Mouse (Mus musculus) neural tube, embryonic 12.5 days (tissue): ENCODE data around the gene Aanat. TPM values are rescaled to one million over a fixed set of nuclear protein-coding genes. Genes with fewer than 3 reads are reported as not detected.
"Not testable (repeated sequence)": the region's sequence is repeated elsewhere in the genome, so short reads cannot be mapped to it uniquely, and the experiment has no call there.

Experiments used
- ATAC-seq: fragments of 200-750 bp; cut with Nextera tagmentation; 2 replicates; pipeline ENCODE4 v1.8.0; 2017; ENCODE audit warnings: low read depth, mild to moderate bottlenecking, moderate TSS enrichment, moderate library complexity; ENCODE audit not compliant: low FRiP score
- H3K27ac ChIP-seq: fragments of 300-500 bp; sonication (generic); 2 replicates; pipeline ENCODE4 v1.5.1; 2016
- H3K27me3 ChIP-seq: fragments of 300-500 bp; sonication (generic); replicated peaks from 2 replicates; pipeline ENCODE4 v1.6.1; 2016; ENCODE audit warnings: mild to moderate bottlenecking
- H3K36me3 ChIP-seq: fragments of 300-500 bp; sonication (generic); 2 replicates; pipeline ENCODE4 v1.6.1; 2016; ENCODE audit warnings: mild to moderate bottlenecking
- H3K4me1 ChIP-seq: fragments of 300-500 bp; sonication (generic); 2 replicates; pipeline ENCODE4 v1.6.1; 2016
- H3K4me2 ChIP-seq: fragments of 300-500 bp; sonication (generic); replicated peaks from 2 replicates; pipeline ENCODE4 v1.6.1; 2016; ENCODE audit warnings: mild to moderate bottlenecking
- H3K4me3 ChIP-seq: fragments of 300-500 bp; sonication (generic); 2 replicates; pipeline ENCODE4 v1.5.1; 2016
- H3K9ac ChIP-seq: fragments of 300-500 bp; sonication (generic); 2 replicates; pipeline ENCODE4 v1.6.1; 2016; ENCODE audit warnings: mild to moderate bottlenecking
- H3K9me3 ChIP-seq: fragments of 300-500 bp; sonication (generic); 2 replicates; pipeline ENCODE4 v1.6.1; 2016; ENCODE audit warnings: mild to moderate bottlenecking
- WGBS: fragments of 180-500 bp; shearing (Covaris S2); methylation state at CpG from one replicate; pipeline ENCODE4 v1.1.7; 2016; 5-methylcytosine and 5-hydroxymethylcytosine counted together
- polyA plus RNA-seq: library from polyadenylated mRNA; unstranded; fragments of >200 nt; fragmentation: Nextera tagmentation; extraction: Ambion mirVana; gene quantifications from 2 replicates; pipeline ENCODE4 v1.2.1, GENCODE M21; 2016

The Aanat gene
- polyA plus RNA-seq, 1 experiment from 2014 or later, result not detected

- Histone ChIP-seq H3K4me2 (no peak overlapping the region), H3K36me3 (no peaks in the 10 kb centered on the region), H3K27me3 (no peaks in the 10 kb centered on the region), H3K4me1 (no peaks in the 10 kb centered on the region), H3K4me3 (no peak overlapping the region), H3K9me3 (no peaks in the 10 kb centered on the region), H3K27ac (no peak overlapping the region), H3K9ac (no peak overlapping the region)
- WGBS, result 92% methylated on average over 15 of the region's 15 CpGs
- ATAC-seq, result no peak
Observed at GRCm38 (mm10) chr11:116599230-116599629, 13.0 kb downstream of the Aanat start.

- Histone ChIP-seq H3K9ac (no peak overlapping the region), H3K27me3 (no peaks in the 10 kb centered on the region), H3K9me3 (no peaks in the 10 kb centered on the region), H3K4me3 (no peak overlapping the region), H3K4me2 (no peak overlapping the region), H3K27ac (no peak overlapping the region), H3K36me3 (no peaks in the 10 kb centered on the region; the same call in 1 of the 2 replicates), H3K4me1 (no peaks in the 10 kb centered on the region)
- no peak for ATAC-seq
- 92% methylated on average over 8 of the region's 8 CpGs for WGBS
Observed at GRCm38 (mm10) chr11:116601166-116601565, 14.9 kb downstream of the Aanat start.

GRCm38 (mm10) chr11:116602043-116602442, 15.8 kb downstream of the Aanat start:
- Histone ChIP-seq H3K27ac (no peak overlapping the region), H3K4me1 (no peaks in the 10 kb centered on the region), H3K9ac (no peak overlapping the region), H3K9me3 (no peaks in the 10 kb centered on the region), H3K4me2 (no peak overlapping the region), H3K27me3 (no peaks in the 10 kb centered on the region), H3K4me3 (no peak overlapping the region), H3K36me3 (no peaks in the 10 kb centered on the region; the same call in 1 of the 2 replicates)
- ATAC-seq, result no peak
- 91% methylated on average over 8 of the region's 8 CpGs for WGBS

- H3K9me3 ChIP-seq, result no peaks in the 10 kb centered on the region
- no peaks in the 10 kb centered on the region for H3K4me1 ChIP-seq
- H3K27ac ChIP-seq, result no peak overlapping the region
- no peak for ATAC-seq
- H3K4me2 ChIP-seq, result no peak overlapping the region
- H3K36me3 ChIP-seq, result no peaks in the 10 kb centered on the region; the same call in 1 of the 2 replicates
- H3K4me3 ChIP-seq, result no peak overlapping the region
- no peaks in the 10 kb centered on the region for H3K27me3 ChIP-seq
- 90% methylated on average over 10 of the region's 10 CpGs for WGBS
- H3K9ac ChIP-seq, result no peak overlapping the region
Observed at GRCm38 (mm10) chr11:116603339-116603738, 17.1 kb downstream of the Aanat start.

- WGBS, result 91% methylated on average over 12 of the region's 12 CpGs
- no peak overlapping the region for H3K4me3 ChIP-seq
- no peaks in the 10 kb centered on the region for H3K4me1 ChIP-seq
- H3K4me2 ChIP-seq, result no peak overlapping the region
- no peak overlapping the region for H3K27ac ChIP-seq
- no peak overlapping the region for H3K9ac ChIP-seq
- H3K9me3 ChIP-seq, result no peaks in the 10 kb centered on the region
- no peak for ATAC-seq
- H3K27me3 ChIP-seq, result no peaks in the 10 kb centered on the region
- H3K36me3 ChIP-seq, result no peaks in the 10 kb centered on the region; the same call in 1 of the 2 replicates
Observed at GRCm38 (mm10) chr11:116604097-116604496, 17.9 kb downstream of the Aanat start.

GRCm38 (mm10) chr11:116607717-116608116, 21.5 kb downstream of the Aanat start:
- Histone ChIP-seq H3K27me3 (no peaks in the 10 kb centered on the region), H3K4me1 (no peaks in the 10 kb centered on the region), H3K4me2 (no peak overlapping the region), H3K36me3 (no peaks in the 10 kb centered on the region; the same call in 1 of the 2 replicates), H3K9me3 (no peaks in the 10 kb centered on the region), H3K9ac (no peak overlapping the region), H3K27ac (no peak overlapping the region), H3K4me3 (no peak overlapping the region)
- no peak for ATAC-seq
- WGBS, result 97% methylated on average over 3 of the region's 3 CpGs

- no peaks in the 10 kb centered on the region; the same call in 1 of the 2 replicates for H3K36me3 ChIP-seq
- H3K27me3 ChIP-seq, result no peaks in the 10 kb centered on the region
- H3K9me3 ChIP-seq, result no peaks in the 10 kb centered on the region
- H3K9ac ChIP-seq, result no peak overlapping the region
- H3K4me2 ChIP-seq, result no peak overlapping the region
- H3K4me3 ChIP-seq, result no peak overlapping the region
- no peak overlapping the region for H3K27ac ChIP-seq
- no peaks in the 10 kb centered on the region for H3K4me1 ChIP-seq
- 83% methylated on average over 15 of the region's 15 CpGs for WGBS
- ATAC-seq, result no peak
Observed at GRCm38 (mm10) chr11:116609965-116610630, 23.9 kb downstream of the Aanat start.

- H3K4me2 ChIP-seq, ATAC-seq, H3K27me3 ChIP-seq, H3K27ac ChIP-seq, H3K9me3 ChIP-seq, H3K4me3 ChIP-seq, H3K36me3 ChIP-seq, H3K4me1 ChIP-seq, H3K9ac ChIP-seq: not testable (repeated sequence)
- 86% methylated on average over 9 of the region's 9 CpGs for WGBS
Observed at GRCm38 (mm10) chr11:116611168-116611567, 24.9 kb downstream of the Aanat start.

GRCm38 (mm10) chr11:116611883-116612282, 25.7 kb downstream of the Aanat start:
- Histone ChIP-seq H3K4me2 (no peak overlapping the region), H3K9me3 (no peaks in the 10 kb centered on the region), H3K27me3 (no peaks in the 10 kb centered on the region), H3K4me3 (no peak overlapping the region), H3K27ac (no peak overlapping the region), H3K4me1 (peaks cover 8% of the 10 kb centered on the region; the same call in 1 of the 2 replicates), H3K9ac (no peak overlapping the region), H3K36me3 (no peaks in the 10 kb centered on the region)
- WGBS, result 90% methylated on average over 9 of the region's 9 CpGs
- ATAC-seq, result no peak

- H3K4me2 ChIP-seq, result no peak overlapping the region
- H3K4me3 ChIP-seq, result no peak overlapping the region
- no peak overlapping the region for H3K27ac ChIP-seq
- no peaks in the 10 kb centered on the region for H3K9me3 ChIP-seq
- 91% methylated on average over 1 of the region's 1 CpGs for WGBS
- H3K4me1 ChIP-seq, result peaks cover 10% of the 10 kb centered on the region; the same call in 1 of the 2 replicates
- no peaks in the 10 kb centered on the region for H3K36me3 ChIP-seq
- ATAC-seq, result no peak
- no peak overlapping the region for H3K9ac ChIP-seq
- H3K27me3 ChIP-seq, result no peaks in the 10 kb centered on the region
Observed at GRCm38 (mm10) chr11:116612554-116612953, 26.3 kb downstream of the Aanat start.

GRCm38 (mm10) chr11:116613234-116613633, 27.0 kb downstream of the Aanat start:
- H3K4me1 ChIP-seq, result peaks cover 12% of the 10 kb centered on the region; the same call in 1 of the 2 replicates
- no peak overlapping the region for H3K27ac ChIP-seq
- no peaks in the 10 kb centered on the region for H3K36me3 ChIP-seq
- H3K9me3 ChIP-seq, result no peaks in the 10 kb centered on the region
- no peak for ATAC-seq
- 89% methylated on average over 6 of the region's 6 CpGs for WGBS
- H3K9ac ChIP-seq, result no peak overlapping the region
- no peak overlapping the region for H3K4me2 ChIP-seq
- no peak overlapping the region for H3K4me3 ChIP-seq
- H3K27me3 ChIP-seq, result no peaks in the 10 kb centered on the region

GRCm38 (mm10) chr11:116615735-116616437, 29.7 kb downstream of the Aanat start:
- H3K27ac ChIP-seq, result no peak overlapping the region
- 60% methylated on average over 15 of the region's 15 CpGs for WGBS

More at GRCm38 (mm10) chr11:116615735-116616437, 29.7 kb downstream of the Aanat start:
- Histone ChIP-seq H3K4me3 (no peak overlapping the region), H3K4me1 (peaks cover 31% of the 10 kb centered on the region), H3K9me3 (no peaks in the 10 kb centered on the region), H3K4me2 (no peak overlapping the region), H3K9ac (no peak overlapping the region), H3K36me3 (no peaks in the 10 kb centered on the region), H3K27me3 (no peaks in the 10 kb centered on the region)
- ATAC-seq, result no peak
